Mouse (Mus musculus) cortical plate, adult 2 months (tissue): Measurements from ENCODE around the gene Nrxn1. TPM values are rescaled to one million over a fixed set of nuclear protein-coding genes. Genes with fewer than 3 reads are reported as not detected.

Experiments
- H3K27ac ChIP-seq: fragments of 200-500 bp; 2 replicates; pipeline ENCODE4 v1.5.1; 2012; ENCODE audit warnings: low read length, control low read depth, inconsistent platforms; ENCODE audit not compliant: insufficient read depth
- H3K4me1 ChIP-seq: fragments of 200-500 bp; 2 replicates; pipeline ENCODE4 v1.6.1; 2011; ENCODE audit warnings: low read length; ENCODE audit not compliant: control insufficient read depth, insufficient read depth
- H3K4me3 ChIP-seq: fragments of 200-500 bp; 2 replicates; pipeline ENCODE4 v1.5.1; 2011; ENCODE audit warnings: mild to moderate bottlenecking, low read length, control low read depth; ENCODE audit not compliant: insufficient read depth
- CTCF ChIP-seq: fragments of 200-500 bp; IDR thresholded peaks from 2 replicates; pipeline ENCODE4 v1.5.1; 2011; ENCODE audit warnings: mild to moderate bottlenecking, control low read depth, low read length; ENCODE audit not compliant: insufficient read depth; ENCODE audit errors: extremely low read depth
- POLR2A ChIP-seq: fragments of 200-500 bp; IDR thresholded peaks from 2 replicates; pipeline ENCODE4 v1.6.1; 2011; ENCODE audit warnings: mild to moderate bottlenecking, low read length, control low read depth; ENCODE audit not compliant: insufficient read depth; ENCODE audit errors: extremely low read depth
- polyA plus RNA-seq: library from polyadenylated mRNA; depleted of rRNA; stranded (reverse); fragments of >200 nt; gene quantifications from 2 replicates; pipeline ENCODE4 v1.2.3, GENCODE M21; 2012; rRNA removed

The Nrxn1 gene
- polyA plus RNA-seq, result 244 and 266 TPM in 2 replicates

DNA sequence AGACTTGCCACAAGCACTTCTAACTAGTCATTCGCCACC is at the start of gene Nrxn1:
Gene Nrxn1, minus strand, starts transcription at position 30 of the 39 bp plus-strand sequence.
- no peaks in the 10 kb centered on the region; the same call in 1 of the 2 replicates for H3K4me1 ChIP-seq
- peak within 1 kb of the TSS; percentile 89 for H3K27ac ChIP-seq
- peak within 1 kb of the TSS; percentile 89 for H3K4me3 ChIP-seq
- no peak for TF ChIP-seq POLR2A

DNA sequence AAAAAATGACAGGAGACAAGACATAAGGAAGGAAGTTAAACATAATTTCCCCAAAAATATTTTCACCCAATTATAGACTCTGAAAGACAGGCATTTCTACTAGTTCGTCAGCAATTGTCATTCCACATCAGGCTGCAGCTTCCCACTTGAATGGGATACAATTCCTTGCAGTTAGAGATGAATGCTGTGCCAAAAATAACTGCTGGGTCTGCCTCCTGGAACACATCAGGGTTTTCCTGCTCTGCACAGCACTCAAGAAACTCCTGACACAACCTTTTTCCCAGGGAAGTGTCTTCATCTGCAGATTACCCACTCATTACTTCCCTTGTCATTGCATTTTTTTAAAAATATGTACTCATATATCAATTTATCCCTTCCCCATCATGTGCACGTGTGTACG is 44.0 kb upstream of the Nrxn1 start:
- no peaks in the 10 kb centered on the region for H3K4me1 ChIP-seq
- no peak for TF ChIP-seq CTCF
- TF ChIP-seq POLR2A, result no peak
- no peak overlapping the region for H3K4me3 ChIP-seq
- no peak overlapping the region for H3K27ac ChIP-seq

DNA sequence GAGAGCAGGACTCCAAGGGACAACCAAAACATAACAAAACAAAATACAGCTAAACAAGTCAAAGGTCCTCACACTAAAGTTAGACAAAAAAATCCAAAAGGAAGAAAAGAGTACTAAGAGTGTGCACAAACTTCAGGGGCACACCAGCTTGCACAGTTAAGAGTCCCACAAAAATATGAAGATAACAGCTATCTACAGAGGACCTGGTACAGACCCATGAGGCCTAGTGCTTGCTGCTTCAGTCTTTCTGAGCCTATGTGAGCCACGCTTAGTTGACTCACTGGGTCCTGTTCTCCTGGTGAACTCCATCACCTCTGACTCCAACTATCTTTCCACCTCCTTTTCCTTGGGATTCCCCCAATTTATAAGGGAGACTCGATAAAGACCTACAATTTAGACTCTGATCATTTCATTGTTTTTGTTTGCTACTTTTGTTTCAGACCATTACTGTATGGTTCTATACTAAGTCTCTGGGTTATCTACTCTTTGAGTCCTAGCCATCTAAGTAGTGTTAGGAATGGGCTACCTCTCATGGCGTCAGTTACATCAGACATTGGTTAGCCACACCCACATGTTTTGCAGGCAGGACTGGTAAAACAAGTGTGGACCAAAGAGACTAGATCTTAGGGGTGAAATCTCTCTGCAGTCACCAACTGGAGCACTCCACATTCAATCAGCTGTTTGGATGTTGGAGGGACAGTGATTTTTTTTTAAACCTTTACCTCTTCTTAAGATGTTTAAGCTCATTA is 20.2 kb upstream of the Nrxn1 start:
- Histone ChIP-seq H3K27ac (no peak overlapping the region), H3K4me1 (no peaks in the 10 kb centered on the region), H3K4me3 (no peak overlapping the region)
- TF ChIP-seq CTCF (no peak), POLR2A (no peak)

DNA sequence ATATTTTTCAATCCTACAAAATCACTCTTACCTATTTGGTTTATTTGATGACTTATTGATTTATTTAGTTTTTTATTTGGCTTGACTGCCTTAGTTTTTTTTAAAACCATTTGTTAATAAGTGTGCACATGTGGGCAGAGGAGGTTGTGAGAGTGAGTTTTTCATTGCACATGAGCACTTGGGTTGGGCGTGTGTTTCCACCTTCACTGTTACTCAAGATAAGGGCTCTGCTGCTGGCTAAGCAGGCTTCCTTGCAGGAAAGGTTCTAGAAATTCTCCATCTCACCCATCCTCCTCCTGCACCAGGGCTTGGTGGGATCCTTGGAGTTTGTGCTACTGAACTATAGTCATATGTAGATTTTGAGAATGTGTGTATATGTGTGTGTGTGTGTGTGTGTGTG is 19.2 kb upstream of the Nrxn1 start:
- H3K27ac ChIP-seq, result no peak overlapping the region
- no peaks in the 10 kb centered on the region for H3K4me1 ChIP-seq
- TF ChIP-seq POLR2A (no peak), CTCF (no peak)
- no peak overlapping the region for H3K4me3 ChIP-seq

DNA sequence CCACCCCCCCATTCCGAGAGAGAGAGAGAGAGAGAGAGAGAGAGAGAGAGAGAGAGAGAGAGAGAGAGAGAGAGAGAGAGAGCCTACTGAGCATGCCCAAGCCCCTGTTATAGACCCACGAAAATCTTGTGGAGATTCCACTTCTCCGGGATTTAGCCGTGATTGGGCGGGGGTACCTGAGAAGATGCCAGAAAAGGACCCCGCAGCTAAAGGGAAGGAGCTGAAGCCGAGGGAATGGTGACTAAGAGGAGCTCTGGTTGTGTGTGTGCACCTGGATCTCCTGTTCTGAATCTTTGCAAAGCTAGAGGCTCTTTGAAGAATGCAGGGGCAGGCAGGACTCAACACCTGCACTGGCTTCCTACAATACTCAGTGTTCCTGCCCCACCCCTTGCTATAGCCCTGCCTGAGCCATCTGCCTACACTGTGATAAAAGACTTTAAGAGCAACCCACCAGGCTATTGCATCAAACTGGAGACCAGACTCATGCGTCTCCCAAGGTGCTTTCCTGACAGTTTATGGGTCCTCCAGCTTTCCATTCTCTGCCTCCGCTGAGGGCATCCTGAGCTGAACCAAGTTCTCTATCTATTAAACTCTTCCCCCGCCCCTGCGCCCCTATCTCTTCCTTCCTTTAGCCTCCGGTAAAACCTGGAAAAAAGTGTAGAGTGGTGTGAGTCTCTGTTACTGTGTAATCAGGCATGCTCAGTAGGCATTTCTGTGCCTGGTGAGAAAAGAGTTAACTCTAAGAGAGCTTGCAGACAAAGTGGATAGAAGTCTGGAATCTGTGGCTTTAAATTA is 407 bp upstream of the Nrxn1 start:
- Histone ChIP-seq H3K4me3 (peak overlapping the region; percentile 89), H3K4me1 (no peaks in the 10 kb centered on the region; the same call in 1 of the 2 replicates), H3K27ac (peak overlapping the region; percentile 89)
- TF ChIP-seq CTCF (no peak), POLR2A (no peak)

DNA sequence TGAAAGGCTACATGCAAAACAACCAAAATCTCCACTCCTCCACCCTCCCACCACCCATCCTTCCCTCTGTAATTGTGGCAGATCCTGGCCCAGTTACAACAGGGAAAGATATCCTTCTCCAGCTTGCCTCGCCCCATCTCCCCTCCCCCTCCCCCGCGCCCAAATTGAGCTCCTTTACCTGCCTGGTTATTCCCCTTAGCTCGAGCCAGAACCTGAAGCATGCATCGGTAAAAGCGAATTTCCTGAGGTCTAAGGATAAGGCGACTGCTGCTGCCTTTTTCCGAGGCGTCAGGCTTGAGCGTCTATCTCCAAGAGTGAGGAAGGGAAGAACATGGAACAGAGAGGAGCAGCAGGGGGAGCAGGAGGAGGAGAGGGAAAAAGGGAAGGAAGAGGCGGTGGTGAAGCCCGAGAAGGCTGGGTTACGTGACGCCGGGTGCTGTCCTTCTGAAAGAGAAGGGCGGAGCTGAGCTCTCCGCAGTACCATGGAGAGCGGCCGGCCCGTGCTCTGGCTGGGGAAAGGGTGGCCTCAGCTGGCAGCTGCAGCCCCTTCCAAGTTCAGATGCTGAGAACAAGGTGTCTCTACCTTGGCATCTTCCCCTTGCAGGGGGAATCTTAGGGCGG is 340 bp downstream of the Nrxn1 start:
- Histone ChIP-seq H3K27ac (peak overlapping the region; percentile 89), H3K4me1 (no peaks in the 10 kb centered on the region; the same call in 1 of the 2 replicates), H3K4me3 (peak overlapping the region; percentile 89)
- TF ChIP-seq CTCF, result no peak
- peak; percentile 84 for TF ChIP-seq POLR2A

DNA sequence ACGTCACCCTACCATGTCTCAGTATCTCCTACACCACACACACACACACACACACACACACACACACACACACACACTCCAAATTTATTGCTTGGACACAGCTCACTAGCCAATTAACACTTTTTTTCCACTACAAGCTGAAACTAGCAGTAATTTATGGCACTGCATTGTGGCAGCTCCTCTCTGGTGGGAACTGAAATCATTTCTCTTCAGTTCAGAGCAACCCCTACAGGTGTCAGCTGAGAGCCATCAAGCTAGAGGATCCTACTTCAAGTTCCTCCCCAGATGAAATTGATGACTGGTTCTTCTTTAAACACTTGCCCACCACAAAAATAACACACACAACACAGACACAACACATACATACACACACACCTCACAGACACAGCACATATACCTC is 2.2 kb downstream of the Nrxn1 start:
- no peak for TF ChIP-seq POLR2A
- TF ChIP-seq CTCF, result peak; percentile 6; the same call in 1 of the 2 replicates
- Histone ChIP-seq H3K27ac (no peak overlapping the region), H3K4me3 (peak overlapping the region; percentile 67), H3K4me1 (peaks cover 3% of the 10 kb centered on the region)

DNA sequence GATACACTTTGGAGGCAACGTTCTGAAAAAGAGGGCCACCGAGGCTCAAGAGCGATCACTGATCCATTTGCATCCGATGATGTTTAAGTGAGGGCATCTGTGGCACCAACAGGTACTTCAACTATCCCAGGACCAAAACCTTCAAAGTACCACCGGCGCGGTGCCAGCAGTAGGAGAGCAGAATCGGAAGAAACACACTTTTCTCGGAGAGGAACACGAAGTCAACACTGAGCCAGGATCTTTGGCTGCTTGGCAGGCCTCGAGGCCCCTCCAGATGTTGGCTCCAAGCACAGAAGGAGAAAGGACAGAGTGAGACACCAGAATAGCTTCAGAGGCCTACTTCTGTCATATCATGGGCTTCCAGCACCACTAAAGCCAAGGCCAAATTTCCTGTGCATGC is 3.9 kb downstream of the Nrxn1 start:
- no peak for TF ChIP-seq CTCF
- no peak for TF ChIP-seq POLR2A
- Histone ChIP-seq H3K4me3 (peak overlapping the region; percentile 6; the same call in 1 of the 2 replicates), H3K27ac (no peak overlapping the region), H3K4me1 (peaks cover 3% of the 10 kb centered on the region)

DNA sequence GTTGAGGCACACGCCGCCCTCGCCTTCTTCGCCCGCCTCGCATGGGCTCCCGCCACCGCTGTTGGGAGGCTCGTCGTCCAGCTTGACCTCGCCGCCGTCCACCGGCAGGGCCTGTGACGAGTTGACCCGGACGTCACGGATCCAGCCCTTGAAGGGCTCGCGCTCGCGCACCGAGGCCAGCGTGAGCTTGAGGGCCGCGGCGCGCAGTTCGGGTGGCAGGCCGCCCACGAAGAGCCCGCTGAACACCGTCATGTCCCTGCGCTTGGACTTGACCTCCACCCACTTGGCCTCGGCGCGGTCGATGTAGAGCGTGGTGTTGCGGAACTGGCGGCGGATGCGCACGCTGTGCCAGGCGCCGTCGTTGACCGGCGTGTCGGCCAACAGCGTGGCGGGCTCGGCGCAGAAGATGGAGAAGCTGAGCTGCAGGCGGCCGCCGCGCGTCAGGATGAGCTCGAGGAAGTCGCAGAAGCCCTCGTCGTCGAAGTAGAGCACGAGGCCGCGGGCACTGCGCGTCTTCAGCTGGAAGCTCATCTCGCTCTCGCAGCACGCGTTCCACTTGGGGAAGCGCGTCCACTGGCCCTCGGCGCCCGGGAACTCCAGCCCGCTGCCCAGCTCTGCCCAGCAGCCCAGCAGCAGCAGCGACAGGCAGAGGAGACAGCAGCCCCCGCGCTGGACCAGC is 4.7 kb downstream of the Nrxn1 start:
- Histone ChIP-seq H3K4me3 (peak overlapping the region; percentile 30; the same call in 1 of the 2 replicates), H3K27ac (0 out of 2 replicates have a peak overlapping the region, but pooled peaks have one; percentile 37)
- TF ChIP-seq CTCF, result no peak
- no peak for TF ChIP-seq POLR2A

More for the DNA sequence above, 4.7 kb downstream of the Nrxn1 start:
- H3K4me1 ChIP-seq, result peaks cover 3% of the 10 kb centered on the region
